Mouse (Mus musculus) right cerebral cortex, postnatal 4 days (tissue): ENCODE data around the gene 4930558C23Rik.
"Not testable (repeated sequence)": the region's sequence is repeated elsewhere in the genome, so short reads cannot be mapped to it uniquely, and the experiment has no call there.

Experiments
- DNase-seq: peaks from one replicate; pipeline ENCODE4 v3.0.0-alpha.2; 2022

Gene 4930558C23Rik

GRCm38 (mm10) chr3:95402741-95403140 lies at the start of gene 4930558C23Rik:
Gene 4930558C23Rik, minus strand, starts transcription at chr3:95402841.
- no peak for DNase-seq

- DNase-seq, result no peak
These were observed 48.3 kb upstream of the 4930558C23Rik start for GRCm38 (mm10) chr3:95450915-95451314.

- DNase-seq, result peak; percentile 34
These were observed 47.8 kb upstream of the 4930558C23Rik start for GRCm38 (mm10) chr3:95450408-95450807.

- no peak for DNase-seq
These were observed 42.7 kb upstream of the 4930558C23Rik start for GRCm38 (mm10) chr3:95445311-95445710.

- no peak for DNase-seq
These were observed 39.9 kb upstream of the 4930558C23Rik start for GRCm38 (mm10) chr3:95442406-95443117.

GRCm38 (mm10) chr3:95439670-95440069 lies 37.0 kb upstream of the 4930558C23Rik start:
- DNase-seq, result no peak

- not testable (repeated sequence) for DNase-seq
These were observed 36.0 kb upstream of the 4930558C23Rik start for GRCm38 (mm10) chr3:95438636-95439035.

GRCm38 (mm10) chr3:95435561-95435960 lies 32.9 kb upstream of the 4930558C23Rik start:
- no peak for DNase-seq

- DNase-seq, result no peak
These were observed 32.3 kb upstream of the 4930558C23Rik start for GRCm38 (mm10) chr3:95434983-95435370.

- DNase-seq, result peak; percentile 79
These were observed 31.7 kb upstream of the 4930558C23Rik start, which contains the start of gene Arnt for GRCm38 (mm10) chr3:95434136-95434982. Gene Arnt, plus strand, starts transcription at chr3:95434388.

GRCm38 (mm10) chr3:95433301-95433915 lies 30.8 kb upstream of the 4930558C23Rik start:
- DNase-seq, result no peak

- not testable (repeated sequence) for DNase-seq
These were observed 25.8 kb upstream of the 4930558C23Rik start for GRCm38 (mm10) chr3:95428423-95428822.

- DNase-seq, result peak; percentile 20
These were observed 25.2 kb upstream of the 4930558C23Rik start for GRCm38 (mm10) chr3:95427891-95428238.

- DNase-seq, result not testable (repeated sequence)
These were observed 24.7 kb upstream of the 4930558C23Rik start for GRCm38 (mm10) chr3:95427117-95427890.

GRCm38 (mm10) chr3:95426476-95426875 lies 23.8 kb upstream of the 4930558C23Rik start:
- not testable (repeated sequence) for DNase-seq

- DNase-seq, result no peak
These were observed 15.2 kb upstream of the 4930558C23Rik start for GRCm38 (mm10) chr3:95417866-95418265.

GRCm38 (mm10) chr3:95412268-95412667 lies 9.6 kb upstream of the 4930558C23Rik start:
- DNase-seq, result no peak

GRCm38 (mm10) chr3:95408852-95409251 lies 6.2 kb upstream of the 4930558C23Rik start:
- DNase-seq, result no peak

- no peak for DNase-seq
These were observed 5.1 kb upstream of the 4930558C23Rik start for GRCm38 (mm10) chr3:95407728-95408127.

- no peak for DNase-seq
These were observed 8.3 kb downstream of the 4930558C23Rik start for GRCm38 (mm10) chr3:95394385-95394784.

- no peak for DNase-seq
These were observed 17.1 kb downstream of the 4930558C23Rik start for GRCm38 (mm10) chr3:95385401-95386075.

- no peak for DNase-seq
These were observed 29.4 kb downstream of the 4930558C23Rik start for GRCm38 (mm10) chr3:95373208-95373607.
